Mouse (Mus musculus) spleen, adult 18-20 months (tissue): ENCODE data around the gene Prkca.

Experiments
- DNase-seq, 2 experiments: peaks; one replicate each; pipeline ENCODE4 v3.0.0; 2022; ENCODE audit warnings: mixed read lengths in 2 of 2

Prkca gene

DNA sequence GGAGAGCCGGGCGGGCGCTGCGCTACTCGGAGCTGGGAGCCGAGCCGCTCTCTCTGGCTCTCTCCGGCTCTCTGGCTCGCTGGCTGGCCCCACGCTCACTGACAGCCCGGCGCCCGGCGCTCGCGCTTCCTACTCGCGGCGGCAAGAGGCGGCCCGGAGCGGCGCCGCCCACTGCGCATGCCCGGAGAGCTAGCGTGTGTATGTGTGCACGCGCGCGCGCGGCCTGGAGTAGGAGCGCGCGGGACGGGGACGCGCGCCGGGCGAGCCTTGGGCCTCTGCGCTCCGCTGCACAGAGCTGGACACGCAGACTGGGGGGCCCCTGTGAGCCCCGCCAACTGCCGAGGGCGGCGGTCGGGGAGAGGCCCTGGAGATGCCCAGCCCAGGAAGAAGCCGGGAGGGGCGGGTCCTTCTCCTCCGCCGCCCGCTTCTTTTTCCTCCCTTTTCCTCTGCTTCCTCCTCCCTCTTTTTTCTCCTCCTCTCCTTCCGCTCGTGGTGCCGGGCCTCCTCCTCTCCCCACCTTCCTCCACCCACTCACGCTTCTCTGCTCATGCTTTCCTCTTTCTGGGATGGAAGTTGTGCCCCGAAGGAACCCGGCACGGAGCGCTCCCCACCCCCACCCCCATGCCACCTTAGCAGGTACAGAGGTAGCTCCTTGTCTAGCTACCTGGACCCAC, at the start of gene Prkca:
Prkca (minus strand) TSS at position 140 of the 674 bp plus-strand sequence.
- DNase-seq, result peak; percentile 88 to 94

DNA sequence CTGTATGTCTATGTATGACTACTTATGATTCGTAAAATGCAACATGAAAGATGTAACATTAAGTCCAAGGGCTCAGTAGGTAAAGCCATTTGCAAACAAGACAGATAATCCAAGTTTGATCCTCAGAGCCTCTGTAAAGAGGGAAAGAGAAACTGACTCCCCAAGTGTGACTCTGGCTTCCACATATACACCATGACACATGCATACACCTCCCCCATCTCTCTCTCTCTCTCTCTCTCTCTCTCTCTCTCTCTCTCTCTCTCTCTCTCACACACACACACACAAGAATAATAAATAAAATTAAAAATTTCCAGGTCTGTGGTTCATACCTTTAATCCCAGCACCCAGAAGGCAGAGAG, 41.9 kb upstream of the Prkca start:
- no peak for DNase-seq

DNA sequence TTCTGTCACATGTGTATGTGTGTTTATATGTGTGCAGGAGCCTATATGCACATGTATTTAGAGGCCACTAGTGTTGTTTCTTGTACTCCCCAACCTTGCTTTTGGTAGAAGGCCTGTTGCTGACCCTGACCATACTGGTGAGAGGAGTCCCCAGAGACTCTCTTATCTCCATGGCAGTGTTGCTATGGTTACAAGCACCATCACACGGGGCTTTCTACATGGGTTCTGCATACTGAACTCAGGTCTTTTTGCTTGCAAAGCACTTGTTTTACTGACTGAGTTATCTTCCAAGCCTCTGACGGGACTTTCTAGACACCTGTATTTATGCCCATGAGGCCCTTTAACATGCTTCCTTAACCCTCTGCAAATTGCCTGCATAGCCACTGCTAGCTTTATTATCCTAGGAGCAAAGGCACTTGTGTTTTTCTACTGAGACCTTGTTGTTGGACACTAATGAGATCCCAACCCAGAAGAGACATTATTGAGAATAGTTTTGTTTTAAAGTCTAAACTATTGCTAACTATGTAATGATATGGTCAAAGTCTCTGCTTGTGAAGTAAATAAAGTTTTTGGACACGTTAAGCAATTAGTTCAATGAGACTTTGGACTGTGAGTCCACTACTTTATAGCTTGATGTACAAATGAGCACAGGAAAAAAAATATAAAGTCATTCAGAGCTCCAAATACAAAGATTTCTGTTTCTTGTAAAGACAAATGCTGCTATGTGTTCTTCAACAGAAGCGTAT, 41.4 kb upstream of the Prkca start:
- no peak for DNase-seq

DNA sequence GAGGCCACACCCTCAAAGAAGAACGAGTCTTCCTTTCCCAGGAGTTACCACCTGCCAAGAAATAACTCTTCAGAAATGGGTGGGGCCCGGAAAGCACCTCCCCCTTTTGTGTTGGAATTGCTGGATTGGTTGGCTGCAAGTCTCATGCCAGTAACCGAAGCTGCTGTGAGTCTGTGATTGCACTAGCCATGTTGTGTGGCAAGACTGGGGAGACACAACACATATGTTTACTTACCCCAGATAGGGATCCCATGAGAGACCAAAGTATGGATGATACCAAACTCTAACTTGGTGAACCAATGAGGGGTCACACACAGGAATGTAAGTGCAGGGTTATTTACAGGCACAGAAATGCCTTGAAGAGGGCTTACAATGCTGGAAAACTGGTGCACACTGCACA, 38.9 kb upstream of the Prkca start:
- DNase-seq, result no peak

DNA sequence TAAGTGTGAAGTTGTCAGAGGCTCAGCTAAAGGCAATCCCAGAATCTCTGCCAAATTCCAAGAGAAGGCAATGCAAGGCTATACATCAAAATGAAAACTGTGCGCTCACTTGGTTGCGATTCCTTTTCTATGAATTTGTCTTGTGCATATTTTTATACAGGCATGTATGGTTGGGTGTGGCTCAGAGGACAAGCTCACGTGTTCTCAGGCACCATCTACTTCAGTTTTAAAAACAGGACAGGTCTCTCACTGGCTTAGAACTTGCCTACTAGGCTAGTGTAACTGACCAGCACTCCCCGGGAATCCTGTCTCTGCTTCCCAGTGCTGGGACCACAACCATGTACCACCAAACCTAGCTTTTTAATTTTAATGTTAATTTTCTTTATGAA, 34.6 kb upstream of the Prkca start:
- no peak for DNase-seq

DNA sequence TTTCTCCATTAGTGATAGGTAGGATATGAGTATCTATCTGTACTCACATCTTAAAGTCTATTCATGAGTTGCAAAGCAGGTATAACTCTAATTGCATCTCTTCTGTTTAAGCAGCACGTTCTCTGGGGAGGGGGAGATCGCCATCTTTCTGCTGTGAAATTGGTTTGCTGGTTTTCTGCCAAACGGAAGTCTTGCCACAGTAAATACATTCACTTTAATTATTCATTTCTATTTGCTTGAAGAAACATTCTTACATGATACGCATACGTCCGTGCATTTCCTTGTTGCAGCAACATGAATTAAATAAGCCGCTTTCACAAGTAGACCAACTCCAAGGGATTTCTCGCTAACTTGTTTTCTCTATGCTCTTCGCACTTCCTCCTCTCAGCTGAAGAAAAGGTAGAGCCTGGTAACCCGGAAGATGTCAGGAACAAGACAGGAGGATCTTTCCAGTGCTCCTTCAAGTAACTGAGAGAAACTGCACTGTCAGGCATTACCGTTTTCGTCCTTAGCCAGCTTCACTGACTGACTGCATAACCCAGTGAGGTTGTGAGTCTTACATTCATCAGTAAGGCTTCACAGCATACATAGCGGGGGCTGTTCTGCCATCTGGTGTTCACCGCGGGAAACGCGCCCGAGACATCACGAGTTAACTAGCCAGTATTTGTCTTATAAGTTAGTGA, 34.1 kb upstream of the Prkca start:
- peak; percentile 58 to 76 for DNase-seq

DNA sequence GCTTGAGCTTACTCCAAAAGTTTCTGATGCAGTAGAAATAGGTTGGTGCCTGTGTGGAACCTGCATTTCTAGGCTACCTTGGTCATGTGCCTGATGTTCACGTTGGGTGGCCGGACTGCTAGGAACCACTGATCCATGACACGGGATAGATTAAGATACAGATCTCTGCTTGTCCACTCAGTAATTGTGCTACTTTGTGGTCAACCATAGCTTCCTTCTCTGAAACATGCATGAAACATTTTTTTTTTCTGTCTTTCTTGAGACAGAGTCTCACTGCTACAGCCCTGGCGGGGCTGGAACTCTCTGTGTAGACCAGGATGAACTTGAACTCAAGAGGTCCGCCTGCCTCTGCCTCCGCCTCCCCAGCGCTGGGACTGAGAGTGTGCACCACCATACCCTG, 33.1 kb upstream of the Prkca start:
- no peak for DNase-seq

DNA sequence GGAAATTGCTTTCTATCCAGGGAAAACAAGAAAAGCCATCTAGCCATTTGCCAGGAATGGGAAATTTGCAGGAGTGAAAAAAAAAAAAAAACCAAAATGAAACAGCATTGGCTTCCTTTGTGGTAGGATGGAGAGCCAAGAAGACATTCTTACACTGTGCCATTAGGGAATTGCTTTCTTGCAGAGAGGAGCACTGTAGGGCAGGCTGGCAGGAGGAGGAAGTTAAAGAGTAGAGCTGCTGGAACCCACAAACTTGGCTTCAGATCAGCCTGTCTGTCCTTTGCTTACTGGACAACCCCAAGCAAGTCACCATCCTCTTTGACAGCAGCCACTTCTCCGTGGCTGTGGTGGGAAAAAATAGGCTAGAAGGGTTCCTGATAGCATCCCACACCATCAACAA, 23.3 kb upstream of the Prkca start:
- DNase-seq, result no peak

DNA sequence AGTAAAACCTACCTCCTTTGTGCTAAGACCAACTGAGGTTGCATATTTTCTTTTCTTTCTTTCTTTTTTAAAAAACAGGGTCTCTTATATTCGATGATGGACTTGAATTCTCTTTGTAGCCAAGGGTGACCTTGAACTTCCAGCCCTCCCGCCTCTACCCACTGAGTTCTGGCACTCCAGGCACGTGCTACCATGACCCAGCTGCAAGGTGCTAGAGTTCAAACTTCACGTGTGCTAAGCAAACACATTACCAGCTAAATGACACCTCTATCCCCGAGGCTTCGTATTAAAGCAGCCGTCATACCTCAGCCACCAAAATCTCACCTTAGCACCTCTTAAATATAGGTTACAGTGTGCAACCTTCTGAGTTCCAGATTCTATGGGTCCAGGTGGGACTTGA, 21.9 kb upstream of the Prkca start:
- no peak for DNase-seq

DNA sequence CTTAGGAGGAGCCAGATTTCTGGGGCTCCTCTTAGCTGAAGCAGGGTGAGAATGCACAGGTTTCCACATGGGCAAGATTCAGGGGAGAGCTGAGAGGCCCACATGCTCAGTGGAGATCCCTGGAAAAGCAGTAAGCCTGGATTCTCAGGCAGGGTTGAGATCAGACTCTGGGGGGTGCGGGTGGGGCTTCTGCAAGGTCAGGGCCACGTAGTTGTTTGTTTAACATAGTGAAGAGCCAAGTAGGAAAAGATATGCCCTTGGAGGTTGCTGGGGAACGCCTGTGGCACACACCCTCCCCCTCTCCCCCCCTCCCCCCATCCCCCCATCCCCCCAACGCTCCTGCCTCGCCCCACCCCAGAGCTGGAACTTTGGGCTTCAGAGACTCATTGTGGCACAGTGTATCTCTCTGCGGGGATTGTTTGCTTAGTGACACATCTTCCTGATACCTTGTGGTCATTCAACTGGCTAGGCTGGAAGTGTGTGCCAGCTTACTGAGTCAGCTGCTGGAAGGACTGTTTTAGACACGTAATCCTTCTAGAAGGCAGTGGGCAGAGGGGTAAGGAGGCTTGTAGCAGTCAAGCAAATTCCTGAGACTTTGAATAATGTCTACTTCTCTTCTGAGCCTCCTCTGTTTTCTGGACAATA, 21.3 kb upstream of the Prkca start:
- no peak for DNase-seq

DNA sequence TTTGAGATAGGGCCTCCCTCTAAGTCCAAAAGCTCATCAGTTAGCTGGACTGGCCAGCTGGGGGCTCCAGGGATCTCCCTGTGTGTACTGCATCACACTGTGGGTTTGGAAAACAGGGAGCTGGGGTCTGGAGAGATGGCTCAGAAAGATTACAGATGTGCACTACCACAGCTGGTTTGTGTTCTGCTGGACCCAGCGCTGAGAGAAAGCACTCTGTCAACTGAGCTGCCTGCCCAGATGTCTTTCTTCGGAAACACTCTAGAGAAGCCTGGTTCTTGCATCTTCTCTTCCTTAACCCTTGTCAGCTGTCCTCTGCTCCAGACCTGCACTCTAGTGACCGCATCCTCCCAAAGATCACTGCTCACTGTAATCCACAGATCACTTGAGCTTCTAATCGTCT, 20.3 kb upstream of the Prkca start:
- DNase-seq, result no peak

DNA sequence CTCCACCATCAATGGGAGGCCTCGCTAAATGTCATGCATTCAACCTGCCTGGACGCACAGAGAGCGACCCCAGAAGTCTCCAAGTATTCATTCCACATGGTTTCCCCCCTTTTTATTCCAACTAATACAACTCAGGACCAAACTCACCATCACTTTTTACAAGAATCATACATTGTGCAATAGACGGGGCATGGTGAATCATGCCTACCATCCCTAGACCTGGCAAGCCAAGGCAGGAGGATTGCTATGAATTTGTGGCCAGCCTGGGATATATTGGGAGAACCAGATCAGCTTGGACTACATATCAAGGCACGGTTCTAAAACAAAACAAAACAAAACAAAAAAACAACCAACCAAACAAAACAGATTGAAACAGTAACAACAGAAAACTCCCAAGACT, 19.2 kb upstream of the Prkca start:
- DNase-seq, result no peak

DNA sequence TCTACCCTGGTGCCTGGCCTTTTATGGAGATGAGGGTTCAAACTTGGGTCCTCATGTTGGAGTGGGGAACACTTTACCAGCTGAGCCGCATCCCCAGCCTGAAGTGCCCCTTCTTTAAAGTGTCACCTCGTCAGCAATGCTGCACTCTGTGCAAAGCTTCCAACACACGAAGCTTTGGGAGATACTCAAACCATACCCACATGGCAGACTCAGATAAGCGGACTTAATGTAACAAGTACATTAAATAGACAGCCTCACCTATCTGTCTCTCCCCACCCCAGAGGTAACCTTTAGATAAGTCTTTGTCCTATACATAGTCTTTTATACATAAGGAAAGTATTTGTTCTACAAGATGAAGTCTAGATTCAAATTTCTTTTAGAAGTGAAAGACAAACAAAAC, 17.3 kb upstream of the Prkca start:
- DNase-seq, result no peak

DNA sequence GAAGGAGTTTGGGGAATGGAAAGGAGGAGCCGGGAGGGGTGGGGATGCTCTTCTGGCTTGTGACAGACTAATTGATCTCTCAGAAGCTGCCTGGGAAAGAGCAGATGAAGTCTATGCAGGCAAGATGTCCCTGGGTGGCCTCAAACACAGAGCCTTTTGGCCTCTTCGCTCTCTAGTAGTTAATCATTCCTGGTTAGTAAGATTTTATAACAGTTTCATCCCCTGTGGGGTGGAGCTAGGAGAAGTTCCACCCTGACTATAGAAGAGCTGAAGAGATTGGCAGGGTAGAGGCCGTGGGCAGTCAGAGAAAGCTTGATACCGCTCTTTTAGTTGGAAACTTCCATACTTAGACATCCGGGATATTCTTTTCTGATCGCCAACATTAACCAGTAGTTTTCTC, 15.2 kb upstream of the Prkca start:
- no peak for DNase-seq

DNA sequence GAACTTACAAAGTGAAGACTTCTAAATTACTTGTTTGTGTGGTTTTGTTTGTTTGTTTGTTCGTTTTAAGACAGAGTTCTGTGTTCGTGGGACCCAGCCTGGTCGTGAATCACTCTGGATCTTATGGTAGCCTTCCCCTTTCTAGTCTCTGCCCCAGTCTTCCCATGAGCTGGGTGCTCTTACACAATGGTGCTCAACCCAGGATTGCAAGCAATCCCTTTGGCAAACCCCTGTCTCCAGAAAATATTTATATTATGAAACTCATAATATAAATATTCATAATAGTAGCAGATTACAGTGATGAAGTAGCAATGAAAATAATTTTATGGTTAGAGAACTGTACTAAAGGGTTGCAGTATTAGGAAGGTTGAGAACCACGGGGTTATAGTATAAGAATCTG, 12.3 kb upstream of the Prkca start:
- DNase-seq, result no peak

DNA sequence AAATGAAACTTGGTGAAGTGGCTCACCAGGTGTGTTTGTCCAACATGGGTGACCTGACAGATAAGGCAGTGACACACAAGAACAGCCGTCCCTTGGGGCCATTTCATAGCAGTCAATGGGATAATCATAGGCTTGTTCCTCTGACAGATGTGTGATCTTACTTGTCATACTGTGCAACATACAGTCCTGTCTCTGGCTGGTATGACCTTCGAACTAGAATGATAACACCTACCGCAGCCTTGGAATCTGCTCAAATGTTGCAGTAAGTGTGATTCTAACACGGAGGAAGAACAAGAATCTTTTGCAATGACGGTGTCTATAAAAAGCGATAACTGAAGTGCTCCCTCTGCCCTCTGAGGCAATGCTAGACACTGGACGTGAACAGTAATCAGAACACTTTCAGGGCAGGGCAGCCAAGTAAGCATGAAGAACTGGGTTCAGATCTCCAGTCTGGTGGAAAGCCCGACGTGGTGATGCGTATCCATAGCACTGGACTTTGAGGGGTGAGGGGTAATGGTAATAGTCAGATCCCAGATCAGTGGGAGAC, 9.2 kb upstream of the Prkca start:
- no peak for DNase-seq

DNA sequence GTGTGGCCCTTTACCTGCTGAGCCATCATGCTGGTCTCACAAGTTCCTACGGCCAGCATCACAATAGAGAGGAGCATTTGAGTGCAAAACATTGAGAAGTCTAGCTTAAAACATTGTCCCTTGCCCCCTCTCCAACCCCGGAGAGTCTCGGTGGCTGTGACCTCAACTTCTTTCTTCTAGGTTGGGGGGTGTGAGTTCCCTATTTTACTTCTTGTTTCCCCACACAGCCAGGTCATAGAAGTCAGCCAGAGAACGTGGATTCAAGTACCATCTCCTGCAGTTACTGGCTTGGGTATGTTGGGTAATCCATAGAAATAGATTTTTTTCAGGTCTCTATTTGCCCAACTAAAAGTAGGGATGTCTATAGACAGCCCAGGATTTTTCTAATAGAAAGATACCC, 7.1 kb upstream of the Prkca start:
- peak in 1 of 2 experiments; percentile 3 for DNase-seq

DNA sequence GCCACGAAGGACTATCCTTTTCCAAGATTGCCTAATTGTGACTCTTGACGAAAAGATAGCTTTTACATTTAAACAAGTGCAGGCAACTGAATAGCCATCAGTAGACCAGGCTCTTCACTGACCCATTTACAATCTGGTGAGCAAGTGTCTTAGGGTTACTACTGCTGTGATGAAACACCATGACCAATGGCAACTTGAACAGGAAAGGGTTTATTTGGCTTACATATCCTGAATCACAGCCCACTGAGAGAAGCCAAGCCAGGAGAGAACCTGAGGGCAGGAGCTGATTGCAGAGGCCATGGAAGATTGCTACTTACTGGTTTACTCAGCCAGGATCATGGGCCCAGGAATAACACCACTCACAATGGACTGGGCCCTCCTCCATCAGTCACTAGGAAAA, 1.6 kb upstream of the Prkca start:
- no peak for DNase-seq

DNA sequence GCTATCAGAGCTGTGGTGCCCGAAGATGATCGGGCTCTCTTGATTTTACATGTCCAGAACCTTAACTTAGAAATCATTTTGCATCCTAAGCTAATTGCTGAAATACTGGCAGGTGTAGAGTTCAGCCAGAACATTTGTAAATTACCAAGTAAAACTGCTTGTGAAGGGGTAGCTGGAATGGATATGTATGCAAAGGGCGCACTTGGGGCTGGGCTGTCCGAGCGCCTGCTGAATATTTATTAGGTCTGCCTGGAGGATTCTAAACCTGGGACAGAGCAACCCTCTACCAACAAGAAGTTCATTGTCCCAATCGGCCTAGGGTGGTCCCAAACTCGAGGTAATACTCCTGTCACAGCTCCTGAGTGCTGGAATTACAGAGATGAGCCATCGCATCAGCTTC, 1.0 kb upstream of the Prkca start:
- DNase-seq, result no peak

DNA sequence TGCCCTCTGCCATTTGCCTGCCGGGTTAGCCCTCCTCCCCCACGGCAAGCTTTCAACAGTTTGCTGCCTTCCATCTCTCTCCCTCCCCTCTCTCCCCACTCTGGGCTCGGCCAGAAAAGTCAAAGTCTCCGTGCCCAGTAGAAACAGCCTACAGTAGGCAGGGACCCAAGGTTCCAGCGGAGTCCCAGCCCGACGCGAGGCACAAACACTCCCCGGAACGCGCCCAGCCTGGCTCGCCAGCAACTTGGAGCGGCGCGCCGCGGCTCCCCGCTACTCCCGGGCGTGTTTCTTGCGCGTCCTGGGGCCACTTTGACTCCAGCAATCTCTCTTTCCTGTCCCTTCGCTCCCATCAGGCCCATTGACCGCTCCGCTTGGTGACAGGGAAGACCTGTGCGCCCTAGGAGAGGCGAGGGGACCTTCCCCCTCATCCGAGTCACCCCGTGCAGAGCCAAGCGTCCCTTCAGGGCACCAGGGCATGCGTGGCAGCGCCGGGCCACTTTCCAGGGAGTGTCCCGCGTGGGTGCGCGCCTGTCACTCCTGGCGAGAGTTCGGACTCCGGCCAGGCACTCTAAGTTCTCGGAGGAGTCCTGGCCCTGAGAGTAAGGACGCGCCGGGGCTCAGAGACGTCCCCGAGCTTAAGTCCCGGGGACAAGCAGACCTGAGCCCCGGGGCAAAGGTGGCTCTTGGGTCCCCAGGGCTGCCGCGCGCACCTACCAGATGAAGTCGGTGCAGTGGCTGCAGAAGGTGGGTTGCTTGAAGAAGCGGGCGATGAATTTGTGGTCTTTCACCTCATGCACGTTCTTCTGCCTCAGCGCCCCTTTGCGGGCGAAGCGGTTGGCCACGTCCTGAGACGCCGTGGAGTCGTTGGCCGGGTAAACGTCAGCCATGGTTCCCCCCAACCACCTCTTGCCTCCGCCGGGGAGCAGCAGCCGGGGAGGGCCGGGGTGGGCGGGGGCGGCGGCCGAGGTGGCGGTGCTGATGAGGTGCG, 653 bp downstream of the Prkca start, which contains the start of gene Apoh:
Apoh (plus strand) TSS at position 574 of the 988 bp plus-strand sequence.
- no peak for DNase-seq

DNA sequence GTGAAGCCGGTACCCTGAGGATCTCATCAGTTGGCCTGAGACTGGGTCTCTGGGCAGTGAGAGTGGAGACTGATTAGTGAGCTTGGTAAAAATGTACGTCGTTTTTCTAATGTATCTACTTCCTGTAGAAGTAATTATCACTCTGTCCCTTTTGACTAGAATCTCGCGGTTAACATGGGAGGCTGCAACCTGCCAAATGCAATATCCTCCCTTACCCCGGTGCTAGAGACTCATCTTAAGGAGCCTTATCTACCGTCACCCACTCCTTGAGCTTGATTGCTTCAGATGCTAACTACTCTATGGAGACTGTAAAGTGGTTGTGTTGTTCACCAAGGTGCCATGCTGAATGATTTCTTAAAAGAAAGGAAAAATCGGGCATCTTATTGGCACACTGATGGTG, 1.9 kb downstream of the Prkca start:
- no peak for DNase-seq

DNA sequence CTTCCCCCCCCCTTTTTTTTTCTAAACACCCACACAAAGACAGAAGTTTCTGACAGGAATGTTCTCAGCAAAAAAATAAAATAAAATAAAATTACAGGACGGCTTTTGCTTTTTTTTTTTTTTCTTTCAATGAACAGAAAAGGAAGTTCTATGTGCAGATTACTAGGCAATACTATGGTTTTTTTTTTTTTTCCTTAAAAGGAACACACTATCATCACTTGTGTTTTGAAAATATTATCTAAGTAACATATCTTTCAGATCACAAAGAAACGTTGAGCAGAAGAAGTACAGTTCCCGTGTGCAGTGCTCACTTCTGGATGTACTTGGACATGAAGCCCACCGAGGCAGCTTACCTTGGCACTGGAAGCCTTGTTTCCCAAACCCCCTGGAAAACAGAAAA, 3.4 kb downstream of the Prkca start:
- DNase-seq, result no peak
